Mouse (Mus musculus) R1 (cell line): ENCODE data around the gene Srm.

Experiments
- DNase-seq: peaks from one replicate; pipeline ENCODE4 v3.0.0-alpha.2; 2018; ENCODE audit warnings: low read depth, low spot score

Srm gene

GRCm38 (mm10) chr4:148601871-148602270 is 10.6 kb downstream of the Srm start:
- DNase-seq = no peak

- DNase-seq = no peak
Observed at GRCm38 (mm10) chr4:148602357-148603120, 11.2 kb downstream of the Srm start, which contains the start of gene Masp2. Gene Masp2, plus strand, starts transcription at chr4:148602554.

- DNase-seq = peak; percentile 85
Observed at GRCm38 (mm10) chr4:148603376-148604139, 12.3 kb downstream of the Srm start.

GRCm38 (mm10) chr4:148604141-148604540 is 12.8 kb downstream of the Srm start:
- DNase-seq = no peak

- DNase-seq = peak; percentile 84
Observed at GRCm38 (mm10) chr4:148604541-148605165, 13.3 kb downstream of the Srm start.

GRCm38 (mm10) chr4:148607758-148608157 is 16.5 kb downstream of the Srm start:
- peak; percentile 81 for DNase-seq

GRCm38 (mm10) chr4:148609805-148610204 is 18.5 kb downstream of the Srm start:
- DNase-seq = no peak

GRCm38 (mm10) chr4:148610631-148611364 is 19.5 kb downstream of the Srm start:
- no peak for DNase-seq

GRCm38 (mm10) chr4:148612557-148612956 is 21.3 kb downstream of the Srm start:
- DNase-seq = no peak

- peak; percentile 66 for DNase-seq
Observed at GRCm38 (mm10) chr4:148613738-148614137, 22.4 kb downstream of the Srm start.

- no peak for DNase-seq
Observed at GRCm38 (mm10) chr4:148619805-148620204, 28.5 kb downstream of the Srm start.

GRCm38 (mm10) chr4:148620718-148621117 is 29.4 kb downstream of the Srm start:
- DNase-seq = no peak

- peak; percentile 13 for DNase-seq
Observed at GRCm38 (mm10) chr4:148622485-148622884, 31.2 kb downstream of the Srm start.

- DNase-seq = peak; percentile 67
Observed at GRCm38 (mm10) chr4:148623609-148624008, 32.3 kb downstream of the Srm start.

- no peak for DNase-seq
Observed at GRCm38 (mm10) chr4:148625010-148625409, 33.7 kb downstream of the Srm start.

- peak; percentile 86 for DNase-seq
Observed at GRCm38 (mm10) chr4:148625756-148626622, 34.7 kb downstream of the Srm start.

- DNase-seq = peak; percentile 95
Observed at GRCm38 (mm10) chr4:148626623-148627185, 35.4 kb downstream of the Srm start, which contains the start of gene Tardbp. Gene Tardbp, minus strand, starts transcription at chr4:148627019.

- DNase-seq = no peak
Observed at GRCm38 (mm10) chr4:148627246-148627645, 35.9 kb downstream of the Srm start.

GRCm38 (mm10) chr4:148632013-148632692 is 40.9 kb downstream of the Srm start:
- peak; percentile 79 for DNase-seq
